Mouse (Mus musculus) MEL (cell line): Measurements from ENCODE around the gene Lig3. TPM values are rescaled to one million over a fixed set of nuclear protein-coding genes. Genes with fewer than 3 reads are reported as not detected.

ENCODE experiments used
- DNase-seq: peaks from one replicate; pipeline ENCODE4 v3.0.0; 2011; ENCODE audit warnings: low read depth, low spot score
- H3K27ac ChIP-seq: 2 replicates; pipeline ENCODE4 v1.5.1; 2012; ENCODE audit warnings: low read depth, mild to moderate bottlenecking, control low read depth, low read length, moderate library complexity; ENCODE audit not compliant: control insufficient read depth
- H3K27me3 ChIP-seq, 2 experiments: fragments of 150-350 bp in 1 of 2; sonication (generic) in 1 of 2; 2 replicates each; pipeline ENCODE4 v1.6.1; 2012; ENCODE audit warnings: low read length in 2 of 2, mild to moderate bottlenecking in 2 of 2, improper control_type of control experiment in 1 of 2, moderate library complexity in 1 of 2; ENCODE audit not compliant: insufficient read depth in 2 of 2, control insufficient read depth in 1 of 2
- H3K36me3 ChIP-seq, 2 experiments: 2 replicates each; pipeline ENCODE4 v1.6.1; 2012 to 2014; ENCODE audit warnings: low read length in 2 of 2, improper control_type of control experiment in 1 of 2, inconsistent platforms in 1 of 2, mild to moderate bottlenecking in 1 of 2; ENCODE audit not compliant: insufficient read depth in 2 of 2, control insufficient read depth in 1 of 2
- H3K4me1 ChIP-seq, 2 experiments: fragments of 150-350 bp in 1 of 2; sonication (generic) in 1 of 2; 2 replicates each; pipeline ENCODE4 v1.6.1; 2012; ENCODE audit warnings: low read length in 2 of 2, improper control_type of control experiment in 1 of 2, mild to moderate bottlenecking in 1 of 2; ENCODE audit not compliant: insufficient read depth in 2 of 2, control insufficient read depth in 1 of 2
- H3K4me3 ChIP-seq, 2 experiments: fragments of 150-350 bp in 1 of 2; sonication (generic) in 1 of 2; 2 replicates each; pipeline ENCODE4 v1.5.1; 2012; ENCODE audit warnings: low read depth in 2 of 2, low read length in 2 of 2, mild to moderate bottlenecking in 2 of 2, moderate library complexity in 2 of 2, control low read depth in 1 of 2, improper control_type of control experiment in 1 of 2; ENCODE audit not compliant: control insufficient read depth in 1 of 2, insufficient read depth in 1 of 2
- H3K79me2 ChIP-seq: 2 replicates; pipeline ENCODE4 v1.6.1; 2012; ENCODE audit warnings: mild to moderate bottlenecking, low read length, moderate library complexity; ENCODE audit not compliant: control insufficient read depth, poor library complexity, insufficient read depth
- H3K9ac ChIP-seq: 2 replicates; pipeline ENCODE4 v1.6.1; 2012; ENCODE audit warnings: low read depth, mild to moderate bottlenecking, control low read depth, low read length, moderate library complexity; ENCODE audit not compliant: control insufficient read depth, poor library complexity, severe bottlenecking
- H3K9me3 ChIP-seq: fragments of 150-350 bp; sonication (generic); replicated peaks from 2 replicates; pipeline ENCODE4 v1.6.1; 2012; ENCODE audit warnings: mild to moderate bottlenecking, low read length, improper control_type of control experiment, moderate library complexity; ENCODE audit not compliant: insufficient read depth
- BHLHE40 ChIP-seq: IDR thresholded peaks from 2 replicates; pipeline ENCODE4 v1.6.1; 2012; ENCODE audit warnings: low read depth, mild to moderate bottlenecking, inconsistent platforms, low read length, improper control_type of control experiment, borderline replicate concordance
- CHD1 ChIP-seq: IDR thresholded peaks from 2 replicates; pipeline ENCODE4 v1.6.1; 2012; ENCODE audit warnings: low read depth, mild to moderate bottlenecking, inconsistent platforms, low read length, improper control_type of control experiment
- CHD2 ChIP-seq: IDR thresholded peaks from 2 replicates; pipeline ENCODE4 v1.6.1; 2011; ENCODE audit warnings: low read length, improper control_type of control experiment
- E2F4 ChIP-seq: IDR thresholded peaks from 2 replicates; pipeline ENCODE4 v1.6.1; 2011; ENCODE audit warnings: low read depth, low read length, improper control_type of control experiment, borderline replicate concordance
- ELF1 ChIP-seq: IDR thresholded peaks from 2 replicates; pipeline ENCODE4 v1.6.1; 2014; ENCODE audit warnings: low read depth, mild to moderate bottlenecking, inconsistent platforms, low read length, improper control_type of control experiment, moderate library complexity
- ETS1 ChIP-seq: IDR thresholded peaks from 2 replicates; pipeline ENCODE4 v1.6.1; 2012; ENCODE audit warnings: low read depth, mild to moderate bottlenecking, inconsistent platforms, low read length, improper control_type of control experiment, moderate library complexity
- GABPA ChIP-seq: IDR thresholded peaks from 2 replicates; pipeline ENCODE4 v1.6.1; 2012; ENCODE audit warnings: low read depth, mild to moderate bottlenecking, inconsistent platforms, low read length, improper control_type of control experiment, moderate library complexity
- GATA1 ChIP-seq: IDR thresholded peaks from 2 replicates; pipeline ENCODE4 v1.6.1; 2011; ENCODE audit warnings: low read depth, low read length, improper control_type of control experiment
- JUND ChIP-seq: IDR thresholded peaks from 2 replicates; pipeline ENCODE4 v1.6.1; 2011; ENCODE audit warnings: low read depth, mild to moderate bottlenecking, improper control_type of control experiment, low read length
- MEF2A ChIP-seq: IDR thresholded peaks from 2 replicates; pipeline ENCODE4 v1.6.1; 2014; ENCODE audit warnings: low read depth, mild to moderate bottlenecking, inconsistent platforms, low read length, improper control_type of control experiment; ENCODE audit not compliant: poor library complexity, insufficient replicate concordance, severe bottlenecking; ENCODE audit errors: extremely low read depth
- MYC ChIP-seq: IDR thresholded peaks from 2 replicates; pipeline ENCODE4 v1.6.1; 2011; ENCODE audit warnings: low read depth, mild to moderate bottlenecking, low read length, improper control_type of control experiment, moderate library complexity
- NRF1 ChIP-seq: IDR thresholded peaks from 2 replicates; pipeline ENCODE4 v1.6.1; 2014; ENCODE audit warnings: low read depth, mild to moderate bottlenecking, inconsistent platforms, low read length, improper control_type of control experiment, moderate library complexity; ENCODE audit not compliant: poor library complexity, insufficient read depth, severe bottlenecking
- POLR2A ChIP-seq, 2 experiments: IDR thresholded peaks; 2 replicates each; pipeline ENCODE4 v1.6.1; 2011 to 2012; ENCODE audit warnings: low read length in 2 of 2, mild to moderate bottlenecking in 2 of 2, control low read depth in 1 of 2, improper control_type of control experiment in 1 of 2, low read depth in 1 of 2, moderate library complexity in 1 of 2; ENCODE audit not compliant: control insufficient read depth in 1 of 2, insufficient read depth in 1 of 2, poor library complexity in 1 of 2
- POLR2AphosphoS2 ChIP-seq: IDR thresholded peaks from 2 replicates; pipeline ENCODE4 v1.6.1; 2011; ENCODE audit warnings: low read length, improper control_type of control experiment
- POLR2AphosphoS5 ChIP-seq: IDR thresholded peaks from 2 replicates; pipeline ENCODE4 v1.6.1; 2012; ENCODE audit warnings: low read depth, borderline replicate concordance, mild to moderate bottlenecking, inconsistent platforms, low read length, moderate library complexity, mixed read lengths
- SIN3A ChIP-seq: IDR thresholded peaks from 2 replicates; pipeline ENCODE4 v1.6.1; 2012; ENCODE audit warnings: low read length, improper control_type of control experiment, inconsistent platforms
- TCF12 ChIP-seq: IDR thresholded peaks from 2 replicates; pipeline ENCODE4 v1.6.1; 2014; ENCODE audit warnings: low read depth, mild to moderate bottlenecking, inconsistent platforms, low read length, improper control_type of control experiment, moderate library complexity
- USF1 ChIP-seq: IDR thresholded peaks from 2 replicates; pipeline ENCODE4 v1.6.1; 2014; ENCODE audit warnings: low read depth, mild to moderate bottlenecking, inconsistent platforms, low read length, improper control_type of control experiment, moderate library complexity
- ZC3H11A ChIP-seq: IDR thresholded peaks from 2 replicates; pipeline ENCODE4 v1.6.1; 2012; ENCODE audit warnings: low read depth, mild to moderate bottlenecking, inconsistent platforms, low read length, improper control_type of control experiment
- ZKSCAN1 ChIP-seq: IDR thresholded peaks from 2 replicates; pipeline ENCODE4 v1.6.1; 2012; ENCODE audit warnings: low read depth, mild to moderate bottlenecking, inconsistent platforms, low read length, improper control_type of control experiment, moderate library complexity
- ZMIZ1 ChIP-seq: IDR thresholded peaks from 2 replicates; pipeline ENCODE4 v1.6.1; 2012; ENCODE audit warnings: low read depth, mild to moderate bottlenecking, inconsistent platforms, low read length, improper control_type of control experiment, moderate library complexity
- polyA plus RNA-seq, 2 experiments: library from polyadenylated mRNA; stranded (reverse) in 1 of 2; unstranded in 1 of 2; fragments of >175 nt in 1 of 2; fragments of >200 nt in 1 of 2; gene quantifications; 2 replicates each; pipeline versions ENCODE4 v1.2.1 to v1.2.4; 2012; ENCODE audit warnings: low replicate concordance in 2 of 2, low read depth in 1 of 2; ENCODE audit not compliant: insufficient read length in 2 of 2, insufficient read depth in 1 of 2, missing spikeins in 1 of 2
- total RNA-seq: library from RNA; depleted of rRNA; stranded (reverse); fragments of 300-350 nt; gene quantifications from 2 replicates; pipeline ENCODE4 v1.2.3, GENCODE M21; 2012

The Lig3 gene
- total and polyA plus RNA-seq, 3 experiments: 48.5 to 89.2 TPM; not detected in 1

DNA sequence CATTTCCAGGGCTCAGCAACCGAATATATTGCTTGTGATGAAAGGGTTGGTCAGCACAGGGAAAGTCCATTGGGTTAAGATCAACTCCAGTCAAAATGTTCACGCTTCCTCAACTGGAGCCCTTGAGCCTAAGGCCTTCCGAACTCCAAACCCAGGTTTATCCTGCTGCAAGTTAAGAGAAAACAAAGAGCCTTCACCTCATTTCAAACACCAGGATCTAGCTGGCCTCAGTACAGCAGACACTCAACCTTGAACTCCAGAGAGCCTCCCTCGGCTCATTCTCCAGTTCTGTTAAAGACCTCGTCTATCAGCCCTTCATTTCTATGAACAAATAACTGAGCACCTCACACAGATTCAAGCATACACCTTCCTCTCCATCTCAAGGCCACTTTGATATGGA lies 774 bp upstream of the Lig3 start:
- Histone ChIP-seq H3K9ac (peak overlapping the region; percentile 95), H3K27ac (peak overlapping the region; percentile 79), H3K79me2 (peaks cover 34% of the 10 kb centered on the region), H3K27me3 (no peaks in the 10 kb centered on the region), H3K4me3 (peak overlapping the region; percentile 78 to 97), H3K4me1 (peaks cover 16 to 17% of the 10 kb centered on the region in 2 experiments; a peak in 3 of 4 replicates), H3K9me3 (no peaks in the 10 kb centered on the region), H3K36me3 (peaks cover 7 to 34% of the 10 kb centered on the region in 2 experiments)
- peak; percentile 52 for DNase-seq
- TF ChIP-seq POLR2AphosphoS5 (no peak), NRF1 (0 out of 2 replicates have a peak, but pooled peaks have one; percentile 13), GATA1 (no peak)

DNA sequence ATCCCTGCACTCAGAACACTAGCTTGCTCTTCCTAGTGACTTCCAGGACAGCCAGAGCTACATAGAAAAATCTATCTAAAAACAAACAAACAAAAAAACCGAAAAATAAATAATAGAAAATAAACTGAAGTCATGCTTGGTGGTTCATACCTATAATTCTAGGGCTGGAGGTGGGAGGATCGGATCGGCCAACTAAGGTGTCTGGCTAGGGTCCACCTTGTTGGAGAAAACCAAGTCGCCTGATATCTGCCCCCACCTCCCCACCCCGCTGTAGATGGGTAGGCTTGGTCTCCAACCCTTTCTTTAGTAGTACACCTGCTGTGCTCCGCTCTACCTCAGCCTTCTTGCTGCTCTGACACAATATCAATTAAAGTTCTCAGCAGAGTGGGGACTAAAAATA lies 1.3 kb downstream of the Lig3 start:
- peaks cover 16 to 34% of the 10 kb centered on the region in 2 experiments for H3K36me3 ChIP-seq
- peaks cover 34% of the 10 kb centered on the region for H3K79me2 ChIP-seq
- H3K4me3 ChIP-seq: peak overlapping the region; percentile 78 to 97
- no peaks in the 10 kb centered on the region for H3K9me3 ChIP-seq
- no peak for DNase-seq
- H3K27ac ChIP-seq: peak overlapping the region; percentile 76; the same call in 1 of the 2 replicates
- no peaks in the 10 kb centered on the region for H3K27me3 ChIP-seq
- peak overlapping the region; percentile 95 for H3K9ac ChIP-seq
- TF ChIP-seq GATA1 (no peak), CHD1 (0 out of 2 replicates have a peak, but pooled peaks have one; percentile 77), POLR2AphosphoS2 (no peak)
- peaks cover 16 to 17% of the 10 kb centered on the region in 2 experiments; a peak in 3 of 4 replicates for H3K4me1 ChIP-seq

DNA sequence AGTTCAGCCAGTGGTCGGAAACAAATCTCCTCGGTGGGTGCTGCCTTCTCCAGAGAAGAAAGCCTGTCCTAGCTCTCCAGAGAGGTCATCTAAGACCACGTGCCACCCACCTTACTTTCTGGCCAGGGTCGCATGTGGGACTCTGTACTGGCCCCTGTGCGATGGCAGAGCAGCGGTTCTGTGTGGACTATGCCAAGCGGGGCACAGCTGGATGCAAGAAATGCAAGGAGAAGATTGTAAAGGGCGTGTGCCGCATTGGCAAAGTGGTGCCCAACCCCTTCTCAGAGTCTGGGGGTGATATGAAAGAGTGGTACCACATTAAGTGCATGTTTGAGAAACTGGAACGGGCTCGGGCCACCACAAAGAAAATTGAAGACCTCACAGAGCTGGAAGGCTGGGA lies 2.5 kb downstream of the Lig3 start:
- Histone ChIP-seq H3K4me1 (peaks cover 16 to 17% of the 10 kb centered on the region in 2 experiments; a peak in 3 of 4 replicates), H3K27me3 (no peaks in the 10 kb centered on the region), H3K79me2 (peaks cover 34% of the 10 kb centered on the region), H3K4me3 (no peak overlapping the region), H3K9ac (no peak overlapping the region), H3K36me3 (peaks cover 23 to 34% of the 10 kb centered on the region in 2 experiments), H3K27ac (no peak overlapping the region), H3K9me3 (no peaks in the 10 kb centered on the region)
- DNase-seq: no peak
- TF ChIP-seq GABPA (no peak), E2F4 (no peak), ZC3H11A (no peak), USF1 (no peak), TCF12 (no peak), POLR2AphosphoS5 (no peak), CHD2 (no peak), JUND (no peak), MYC (no peak), BHLHE40 (no peak), ZMIZ1 (no peak), SIN3A (no peak), ZKSCAN1 (no peak), POLR2A (IDR thresholded peaks at IDR 0.05; ENCODE audit: control insufficient read depth in 1 of 2, insufficient read depth in 1 of 2, low read depth in 1 of 2, low read length in 2 of 2, poor library complexity in 1 of 2) (no peak), ELF1 (no peak), MEF2A (no peak), ETS1 (no peak)
